Mouse (Mus musculus): ENCODE results near the gene Cenpt. TPM values are rescaled to one million over a fixed set of nuclear protein-coding genes. Genes with fewer than 3 reads are reported as not detected.

Cenpt gene
- 52.3 and 54.7 TPM in 2 replicates for polyA plus RNA-seq (2015; fragmentation: Nextera tagmentation; extraction: Ambion mirVana)

DNA sequence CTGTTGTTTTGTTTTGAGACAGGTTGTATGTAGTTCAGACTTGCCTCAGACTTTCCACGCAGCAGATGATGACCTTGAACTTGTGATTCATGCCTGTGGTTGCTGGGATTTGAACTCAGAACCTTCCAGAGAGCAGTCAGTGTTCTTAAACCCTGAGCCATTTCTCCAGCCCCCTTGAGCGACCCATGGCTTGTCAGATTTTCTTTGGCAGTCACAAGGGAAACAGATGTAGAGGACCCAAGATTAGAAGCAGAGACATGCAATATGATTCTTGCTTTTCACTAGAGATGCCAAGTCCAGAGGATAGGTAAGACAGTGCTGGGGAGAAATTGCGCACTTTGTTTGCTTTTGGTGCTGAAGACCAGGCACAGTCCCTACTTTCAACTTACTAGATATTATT lies at the start of gene Cenpt:
Gene Cenpt (minus strand): TSS at position 101 of the 400 bp plus-strand sequence.
- Histone ChIP-seq H3K27ac (ENCODE audit: low read depth, low read length) (0 out of 2 replicates have a peak within 1 kb of the TSS, but pooled peaks have one; percentile 20), H3K36me3 (ENCODE audit: control insufficient read depth, insufficient read depth, low read length) (peaks cover 3% of the 10 kb centered on the region), H3K4me1 (ENCODE audit: control insufficient read depth, insufficient read depth, low read depth, low read length) (peaks cover 31% of the 10 kb centered on the region), H3K27me3 (replicated peaks; ENCODE audit: control insufficient read depth, insufficient read depth, low read length) (no peaks in the 10 kb centered on the region), H3K9ac (ENCODE audit: low read depth, low read length) (no peak within 1 kb of the TSS), H3K9me3 (ENCODE audit: control insufficient read depth, low read length) (no peaks in the 10 kb centered on the region), H3K4me2 (ENCODE audit: low read length) (peak within 1 kb of the TSS; percentile 59; the same call in 1 of the 2 replicates), H3K4me3 (ENCODE audit: low read length) (no peak within 1 kb of the TSS)
- 95% methylated on average over 3 of the region's 3 CpGs for WGBS
- ATAC-seq, result no peak

DNA sequence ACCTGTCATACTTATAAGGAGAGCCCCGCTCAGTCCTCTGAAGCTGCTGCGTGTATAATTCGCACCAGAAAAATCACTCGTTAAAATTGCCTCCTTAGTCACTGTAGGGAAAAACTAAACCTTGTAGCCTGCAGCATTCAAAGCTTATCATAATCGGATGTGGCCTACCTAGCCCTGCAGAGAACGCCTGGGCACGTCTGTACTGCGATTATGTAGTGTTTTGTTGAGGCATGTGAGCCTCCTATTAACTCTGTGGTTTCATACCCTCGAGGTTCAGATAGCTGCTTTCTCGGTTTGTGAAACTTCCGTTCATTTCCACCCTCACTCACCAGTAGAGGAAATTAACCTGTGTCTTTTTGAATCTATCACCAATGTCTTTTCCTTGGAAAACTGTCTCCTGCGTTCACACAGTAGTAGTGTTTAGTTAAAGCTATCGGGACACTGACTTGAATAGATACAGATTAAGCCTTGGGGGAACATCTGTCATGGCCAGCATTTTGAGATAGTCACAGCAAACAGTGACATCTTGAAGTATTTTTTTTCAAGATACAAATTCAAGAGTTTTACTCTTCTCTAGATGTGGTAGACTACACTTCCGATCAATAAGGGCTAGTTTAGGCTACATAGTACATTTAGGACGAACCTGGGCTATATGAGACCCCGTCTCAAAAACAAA lies 48.0 kb upstream of the Cenpt start:
- ATAC-seq, result no peak
- peak overlapping the region; percentile 99 for H3K9ac ChIP-seq (ENCODE audit: low read depth, low read length)
- peak overlapping the region; percentile 89 for H3K4me2 ChIP-seq (ENCODE audit: low read length)
- peaks cover 10% of the 10 kb centered on the region for H3K4me1 ChIP-seq (ENCODE audit: control insufficient read depth, insufficient read depth, low read depth, low read length)
- H3K4me3 ChIP-seq (ENCODE audit: low read length), result peak overlapping the region; percentile 93
- no peaks in the 10 kb centered on the region for H3K9me3 ChIP-seq (ENCODE audit: control insufficient read depth, low read length)
- H3K27me3 ChIP-seq (replicated peaks; ENCODE audit: control insufficient read depth, insufficient read depth, low read length), result no peaks in the 10 kb centered on the region
- 41% methylated on average over 16 of the region's 16 CpGs for WGBS
- H3K27ac ChIP-seq (ENCODE audit: low read depth, low read length), result peak overlapping the region; percentile 90
- no peaks in the 10 kb centered on the region for H3K36me3 ChIP-seq (ENCODE audit: control insufficient read depth, insufficient read depth, low read length)

GRCm38 (mm10) chr8:105900180-105900940 lies 47.3 kb upstream of the Cenpt start, which contains the start of gene Pskh1:
Gene Pskh1 (plus strand): TSS chr8:105900441.
- Histone ChIP-seq H3K9ac (ENCODE audit: low read depth, low read length) (peak within 1 kb of the TSS; percentile 99), H3K27me3 (replicated peaks; ENCODE audit: control insufficient read depth, insufficient read depth, low read length) (no peaks in the 10 kb centered on the region), H3K4me1 (ENCODE audit: control insufficient read depth, insufficient read depth, low read depth, low read length) (peaks cover 10% of the 10 kb centered on the region), H3K9me3 (ENCODE audit: control insufficient read depth, low read length) (no peaks in the 10 kb centered on the region), H3K4me3 (ENCODE audit: low read length) (peak within 1 kb of the TSS; percentile 93), H3K27ac (ENCODE audit: low read depth, low read length) (peak within 1 kb of the TSS; percentile 90), H3K4me2 (ENCODE audit: low read length) (peak within 1 kb of the TSS; percentile 89), H3K36me3 (ENCODE audit: control insufficient read depth, insufficient read depth, low read length) (no peaks in the 10 kb centered on the region)
- peak; percentile 95 for ATAC-seq
- under 1% methylated on average over 67 of the region's 68 CpGs for WGBS

- H3K27ac ChIP-seq (ENCODE audit: low read depth, low read length), result no peak overlapping the region
- H3K27me3 ChIP-seq (replicated peaks; ENCODE audit: control insufficient read depth, insufficient read depth, low read length), result no peaks in the 10 kb centered on the region
- peaks cover 10% of the 10 kb centered on the region for H3K4me1 ChIP-seq (ENCODE audit: control insufficient read depth, insufficient read depth, low read depth, low read length)
- H3K4me3 ChIP-seq (ENCODE audit: low read length), result no peak overlapping the region
- no peak for ATAC-seq
- no peaks in the 10 kb centered on the region; the same call in 1 of the 2 replicates for H3K36me3 ChIP-seq (ENCODE audit: control insufficient read depth, insufficient read depth, low read length)
- H3K9me3 ChIP-seq (ENCODE audit: control insufficient read depth, low read length), result no peaks in the 10 kb centered on the region
- no peak overlapping the region for H3K9ac ChIP-seq (ENCODE audit: low read depth, low read length)
- no peak overlapping the region for H3K4me2 ChIP-seq (ENCODE audit: low read length)
- 84% methylated on average over 9 of the region's 9 CpGs for WGBS
Observed at GRCm38 (mm10) chr8:105897801-105898480, 44.9 kb upstream of the Cenpt start.

DNA sequence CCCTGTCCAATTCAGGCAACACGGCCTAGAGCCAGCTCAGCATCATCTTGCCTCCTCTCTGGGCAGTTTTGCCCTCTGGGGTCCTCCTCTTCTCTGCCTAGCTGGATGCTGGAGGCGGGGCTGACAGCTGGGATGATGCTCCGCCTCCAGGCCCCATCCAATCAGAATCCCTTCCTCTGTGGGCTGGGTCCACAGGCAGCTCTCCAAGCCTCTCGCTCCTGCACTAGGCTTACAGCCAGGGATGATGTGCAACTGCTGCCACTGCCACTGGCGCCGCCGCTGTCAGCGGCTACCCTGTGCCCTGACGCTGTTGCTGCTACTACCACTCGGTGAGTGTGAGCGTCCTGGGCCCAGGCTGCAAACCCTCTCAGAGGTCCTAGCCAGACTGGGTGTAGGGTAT lies 40.3 kb upstream of the Cenpt start, which contains the start of gene Nrn1l:
Gene Nrn1l (plus strand): TSS at position 229 of the 400 bp plus-strand sequence.
- peak; percentile 90 for ATAC-seq
- Histone ChIP-seq H3K4me3 (ENCODE audit: low read length) (no peak within 1 kb of the TSS), H3K36me3 (ENCODE audit: control insufficient read depth, insufficient read depth, low read length) (peaks cover 38% of the 10 kb centered on the region), H3K27ac (ENCODE audit: low read depth, low read length) (no peak within 1 kb of the TSS), H3K9me3 (ENCODE audit: control insufficient read depth, low read length) (no peaks in the 10 kb centered on the region), H3K4me1 (ENCODE audit: control insufficient read depth, insufficient read depth, low read depth, low read length) (no peaks in the 10 kb centered on the region), H3K9ac (ENCODE audit: low read depth, low read length) (0 out of 2 replicates have a peak within 1 kb of the TSS, but pooled peaks have one; percentile 24), H3K27me3 (replicated peaks; ENCODE audit: control insufficient read depth, insufficient read depth, low read length) (no peaks in the 10 kb centered on the region), H3K4me2 (ENCODE audit: low read length) (peak within 1 kb of the TSS; percentile 22; the same call in 1 of the 2 replicates)
- 4% methylated on average over 11 of the region's 11 CpGs for WGBS

DNA sequence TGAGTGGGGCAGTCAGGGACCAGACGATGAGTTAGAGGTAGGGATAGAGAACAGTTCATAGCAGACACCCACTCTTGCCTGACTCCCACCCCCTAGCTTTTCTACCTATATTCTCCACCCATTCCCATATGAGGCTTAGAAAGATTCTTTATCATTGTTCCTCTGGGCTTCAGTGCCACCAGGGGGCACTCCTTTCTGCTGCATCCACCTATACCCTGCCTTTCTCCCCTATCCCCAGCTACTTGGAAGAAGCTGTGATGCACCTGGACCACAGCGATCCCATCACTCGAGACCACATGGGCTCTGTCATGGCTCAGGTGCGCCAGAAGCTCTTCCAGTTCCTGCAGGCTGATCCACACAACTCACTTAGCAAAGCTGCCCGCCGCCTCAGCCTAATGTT lies 39.4 kb upstream of the Cenpt start:
- ATAC-seq, result peak; percentile 29; the same call in 1 of the 2 replicates

DNA sequence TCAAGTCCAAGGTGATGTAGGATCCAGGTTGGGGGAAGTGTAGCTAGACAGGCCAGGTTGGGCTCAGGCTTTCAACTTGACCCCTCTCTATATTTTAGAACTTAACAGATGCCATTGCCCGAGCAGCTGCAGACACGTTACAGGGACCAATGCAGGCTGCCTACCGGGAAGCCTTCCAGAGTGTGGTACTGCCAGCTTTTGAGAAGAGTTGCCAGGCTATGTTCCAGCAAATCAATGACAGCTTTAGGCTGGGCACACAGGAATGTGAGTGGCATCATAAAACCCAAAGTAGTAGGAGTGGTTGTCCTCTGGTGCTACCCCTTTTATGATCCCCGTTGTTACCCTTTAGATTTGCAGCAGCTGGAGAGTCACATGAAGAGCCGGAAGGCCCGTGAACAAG lies 37.8 kb upstream of the Cenpt start:
- Histone ChIP-seq H3K9me3 (ENCODE audit: control insufficient read depth, low read length) (no peaks in the 10 kb centered on the region), H3K27me3 (replicated peaks; ENCODE audit: control insufficient read depth, insufficient read depth, low read length) (no peaks in the 10 kb centered on the region), H3K4me1 (ENCODE audit: control insufficient read depth, insufficient read depth, low read depth, low read length) (no peaks in the 10 kb centered on the region), H3K27ac (ENCODE audit: low read depth, low read length) (no peak overlapping the region), H3K4me2 (ENCODE audit: low read length) (no peak overlapping the region), H3K9ac (ENCODE audit: low read depth, low read length) (no peak overlapping the region), H3K4me3 (ENCODE audit: low read length) (no peak overlapping the region), H3K36me3 (ENCODE audit: control insufficient read depth, insufficient read depth, low read length) (peaks cover 57% of the 10 kb centered on the region)
- ATAC-seq, result no peak
- 87% methylated on average over 6 of the region's 6 CpGs for WGBS

More for the DNA sequence above, 39.4 kb upstream of the Cenpt start:
- Histone ChIP-seq H3K9me3 (ENCODE audit: control insufficient read depth, low read length) (no peaks in the 10 kb centered on the region), H3K27ac (ENCODE audit: low read depth, low read length) (no peak overlapping the region), H3K27me3 (replicated peaks; ENCODE audit: control insufficient read depth, insufficient read depth, low read length) (no peaks in the 10 kb centered on the region), H3K9ac (ENCODE audit: low read depth, low read length) (no peak overlapping the region), H3K4me2 (ENCODE audit: low read length) (no peak overlapping the region), H3K4me1 (ENCODE audit: control insufficient read depth, insufficient read depth, low read depth, low read length) (no peaks in the 10 kb centered on the region), H3K4me3 (ENCODE audit: low read length) (no peak overlapping the region), H3K36me3 (ENCODE audit: control insufficient read depth, insufficient read depth, low read length) (peaks cover 43% of the 10 kb centered on the region)
- WGBS, result 82% methylated on average over 6 of the region's 6 CpGs

- H3K27me3 ChIP-seq (replicated peaks; ENCODE audit: control insufficient read depth, insufficient read depth, low read length), result no peaks in the 10 kb centered on the region
- no peak for ATAC-seq
- WGBS, result 91% methylated on average over 12 of the region's 12 CpGs
Observed at GRCm38 (mm10) chr8:105889756-105890465, 36.8 kb upstream of the Cenpt start.

More at GRCm38 (mm10) chr8:105889756-105890465, 36.8 kb upstream of the Cenpt start:
- Histone ChIP-seq H3K27ac (ENCODE audit: low read depth, low read length) (no peak overlapping the region), H3K36me3 (ENCODE audit: control insufficient read depth, insufficient read depth, low read length) (peaks cover 66% of the 10 kb centered on the region), H3K9ac (ENCODE audit: low read depth, low read length) (no peak overlapping the region), H3K4me1 (ENCODE audit: control insufficient read depth, insufficient read depth, low read depth, low read length) (no peaks in the 10 kb centered on the region), H3K4me3 (ENCODE audit: low read length) (no peak overlapping the region), H3K9me3 (ENCODE audit: control insufficient read depth, low read length) (no peaks in the 10 kb centered on the region), H3K4me2 (ENCODE audit: low read length) (no peak overlapping the region)

Data from hindbrain, embryonic 16.5 days (tissue).